Mouse (Mus musculus) stomach, postnatal 0 days (tissue): Measurements from ENCODE around the gene Coro1b.

Source experiments
- CTCF ChIP-seq: IDR thresholded peaks from 2 replicates; pipeline ENCODE4 v1.5.1; 2016; ENCODE audit warnings: antibody characterized with exemption, low read depth, mild to moderate bottlenecking, moderate library complexity
- EP300 ChIP-seq: optimal IDR thresholded peaks from 2 replicates; pipeline ENCODE3; 2016; ENCODE audit warnings: antibody characterized with exemption

DNA sequence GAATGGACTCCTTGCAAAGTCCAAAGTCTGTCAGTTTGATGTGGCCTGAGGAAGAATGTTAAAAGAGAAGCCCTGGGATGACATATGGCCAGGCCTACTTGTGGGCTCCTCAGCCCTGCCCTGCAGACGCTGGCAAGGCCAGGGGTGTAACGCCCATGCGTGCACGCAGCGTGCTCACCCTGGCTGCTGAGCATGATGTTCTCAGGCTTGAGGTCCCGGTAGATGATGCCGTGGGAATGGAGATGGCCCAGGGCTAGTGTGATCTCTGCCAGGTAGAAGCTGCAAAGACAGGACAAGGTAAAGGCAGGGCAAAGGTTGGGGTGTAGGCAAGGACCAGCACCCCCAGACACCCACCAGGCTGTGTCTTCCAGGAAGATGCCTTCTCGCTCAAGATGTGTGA is 10.6 kb downstream of the Coro1b start:
- no peak for TF ChIP-seq CTCF
- TF ChIP-seq EP300 = no peak
